Mouse (Mus musculus) olfactory bulb, adult 2 months (tissue): Measurements from ENCODE around the gene Rxrg. TPM values are rescaled to one million over a fixed set of nuclear protein-coding genes. Genes with fewer than 3 reads are reported as not detected.
A peak's percentile ranks its signal among the peaks of the same experiment; 100 is the strongest.

Source experiments
- H3K27ac ChIP-seq: fragments of 200-500 bp; 2 replicates; pipeline ENCODE4 v1.5.1; 2012; ENCODE audit warnings: low read depth, low read length; ENCODE audit not compliant: insufficient read depth
- H3K4me1 ChIP-seq: fragments of 200-500 bp; 2 replicates; pipeline ENCODE4 v1.6.1; 2012; ENCODE audit warnings: low read length; ENCODE audit not compliant: control insufficient read depth, insufficient read depth
- H3K4me3 ChIP-seq: fragments of 200-500 bp; 2 replicates; pipeline ENCODE4 v1.5.1; 2012; ENCODE audit warnings: mild to moderate bottlenecking, low read depth, low read length, moderate library complexity; ENCODE audit not compliant: insufficient read depth
- CTCF ChIP-seq: fragments of 200-500 bp; IDR thresholded peaks from 2 replicates; pipeline ENCODE4 v1.5.1; 2012; ENCODE audit warnings: low read depth, mild to moderate bottlenecking, low read length, moderate library complexity; ENCODE audit not compliant: insufficient read depth
- POLR2A ChIP-seq: fragments of 200-500 bp; IDR thresholded peaks from 2 replicates; pipeline ENCODE4 v1.6.1; 2012; ENCODE audit warnings: mild to moderate bottlenecking, low read depth, low read length, moderate library complexity; ENCODE audit not compliant: insufficient read depth
- WGBS: fragments of 180-500 bp; shearing (Covaris S2); methylation state at CpG from one replicate; pipeline ENCODE4 v1.1.7; 2018; 5-methylcytosine and 5-hydroxymethylcytosine counted together
- polyA plus RNA-seq: library from polyadenylated mRNA; stranded (reverse); fragments of >200 nt; gene quantifications from 2 replicates; pipeline ENCODE4 v1.2.4, GENCODE M21; 2012; ENCODE audit warnings: low replicate concordance; ENCODE audit not compliant: missing spikeins, insufficient read depth, insufficient read length

Gene Rxrg
- polyA plus RNA-seq, 1 experiment: not detected

DNA sequence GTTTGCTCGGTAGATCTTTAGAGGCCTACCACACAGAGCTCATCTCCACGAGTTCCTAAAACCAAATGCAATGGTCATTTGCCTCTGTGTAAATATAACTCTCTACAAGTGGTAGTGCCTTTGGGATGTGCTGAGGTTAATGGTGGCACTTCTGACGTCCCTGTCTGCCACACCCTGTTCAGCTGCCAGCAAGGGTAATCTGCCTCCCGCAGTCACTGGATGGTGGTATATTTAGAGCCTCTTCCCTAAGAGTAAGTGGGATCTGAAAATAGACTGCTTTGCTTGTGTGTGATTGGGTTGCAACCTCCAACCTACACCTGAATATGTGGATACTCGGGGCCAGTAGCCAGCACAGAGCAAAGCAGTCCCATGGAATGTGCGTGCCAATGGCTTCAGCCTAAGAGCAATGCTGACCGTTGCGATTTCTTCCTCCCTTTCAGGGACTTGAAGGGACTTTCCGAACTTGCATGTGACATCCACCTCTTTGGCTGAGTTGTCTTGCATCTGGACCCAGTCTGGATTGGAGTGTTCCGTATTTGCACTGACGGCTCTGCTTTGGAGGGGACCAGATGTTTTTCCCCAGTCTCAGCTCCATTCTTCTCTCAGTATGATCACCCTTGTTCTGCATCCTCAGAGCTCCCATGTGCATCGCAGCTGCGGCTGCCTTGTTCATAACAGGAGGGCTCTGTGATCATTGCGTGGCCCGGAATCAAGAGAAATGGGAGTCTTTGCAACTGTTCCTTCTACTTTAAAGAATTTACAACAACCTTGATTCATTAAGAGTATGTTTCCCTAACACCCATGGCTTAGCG is 9.2 kb upstream of the Rxrg start:
- Histone ChIP-seq H3K4me1 (peaks cover 10% of the 10 kb centered on the region), H3K27ac (no peak overlapping the region), H3K4me3 (no peak overlapping the region)
- no peak for TF ChIP-seq CTCF
- TF ChIP-seq POLR2A: no peak
- WGBS: 72% methylated on average over 16 of the region's 16 CpGs

DNA sequence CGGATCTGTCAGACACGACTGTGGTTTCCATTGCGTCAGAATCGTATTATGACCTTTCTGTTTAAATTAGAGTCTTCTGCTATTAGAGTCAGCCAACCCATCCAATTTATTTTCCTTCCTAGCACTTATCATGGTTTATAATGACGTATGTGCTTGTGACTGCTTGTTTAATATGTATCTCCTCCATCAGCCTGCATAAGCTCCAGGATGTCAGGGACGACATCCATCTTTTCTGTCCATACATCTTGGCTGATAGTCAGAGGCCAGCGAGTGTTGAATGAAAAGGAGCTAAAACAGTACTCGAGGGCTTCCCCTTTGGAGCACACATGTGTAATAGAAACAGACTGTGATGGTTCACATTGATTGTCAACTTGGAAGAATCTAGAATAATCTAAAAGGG is 6.0 kb upstream of the Rxrg start:
- TF ChIP-seq CTCF: no peak
- TF ChIP-seq POLR2A: no peak
- WGBS: 79% methylated on average over 8 of the region's 8 CpGs
- no peak overlapping the region for H3K4me3 ChIP-seq
- peaks cover 9% of the 10 kb centered on the region for H3K4me1 ChIP-seq
- no peak overlapping the region for H3K27ac ChIP-seq

- Histone ChIP-seq H3K27ac (no peak overlapping the region), H3K4me1 (peaks cover 17% of the 10 kb centered on the region), H3K4me3 (peak overlapping the region; percentile 22)
- TF ChIP-seq POLR2A (no peak), CTCF (no peak)
- WGBS: 27% methylated on average over 7 of the region's 7 CpGs
These were observed 1.1 kb downstream of the Rxrg start for GRCm38 (mm10) chr1:167599211-167599735.

- no peak for TF ChIP-seq CTCF
- TF ChIP-seq POLR2A: no peak
- 8% methylated on average over 9 of the region's 9 CpGs for WGBS
- Histone ChIP-seq H3K4me3 (peak overlapping the region; percentile 23; the same call in 1 of the 2 replicates), H3K27ac (no peak overlapping the region), H3K4me1 (peaks cover 7% of the 10 kb centered on the region)
These were observed 10.1 kb downstream of the Rxrg start for GRCm38 (mm10) chr1:167608201-167608741.

GRCm38 (mm10) chr1:167617131-167617530 is 18.9 kb downstream of the Rxrg start:
- H3K27ac ChIP-seq: no peak overlapping the region
- TF ChIP-seq POLR2A (no peak), CTCF (no peak)
- WGBS: 85% methylated on average over 14 of the region's 14 CpGs
- peaks cover 12% of the 10 kb centered on the region for H3K4me1 ChIP-seq
- no peak overlapping the region for H3K4me3 ChIP-seq

DNA sequence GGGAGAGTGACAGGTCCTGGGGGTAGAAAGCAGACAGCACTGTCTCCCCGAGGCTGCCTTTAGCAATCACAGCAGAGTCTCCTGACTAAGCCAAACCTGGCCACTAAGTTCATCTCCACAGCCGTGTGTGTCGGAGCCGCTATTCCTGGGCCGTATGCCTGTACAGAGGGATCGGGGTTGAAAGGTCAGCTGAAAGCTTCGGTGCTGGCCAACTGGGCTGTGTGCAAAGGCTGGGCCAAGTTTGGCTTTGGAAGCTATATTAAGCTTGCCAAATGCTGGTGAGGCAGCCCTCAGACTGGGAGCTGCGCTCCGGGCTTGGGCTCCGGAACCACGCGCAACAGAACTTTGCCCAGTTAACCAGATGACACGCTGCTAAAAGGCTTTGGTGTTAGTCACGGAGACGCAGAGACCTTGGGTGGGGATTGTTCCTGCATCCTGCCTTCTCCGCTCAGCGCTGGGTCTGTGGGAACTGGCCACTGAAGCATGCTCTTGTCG is 19.9 kb downstream of the Rxrg start:
- Histone ChIP-seq H3K4me3 (no peak overlapping the region), H3K4me1 (peaks cover 12% of the 10 kb centered on the region), H3K27ac (no peak overlapping the region)
- WGBS: 73% methylated on average over 18 of the region's 18 CpGs
- TF ChIP-seq POLR2A (no peak), CTCF (no peak)

- Histone ChIP-seq H3K4me3 (no peak overlapping the region), H3K27ac (no peak overlapping the region), H3K4me1 (peaks cover 12% of the 10 kb centered on the region)
- 68% methylated on average over 15 of the region's 15 CpGs for WGBS
- TF ChIP-seq POLR2A: no peak
- no peak for TF ChIP-seq CTCF
These were observed 22.1 kb downstream of the Rxrg start for GRCm38 (mm10) chr1:167620206-167620795.

DNA sequence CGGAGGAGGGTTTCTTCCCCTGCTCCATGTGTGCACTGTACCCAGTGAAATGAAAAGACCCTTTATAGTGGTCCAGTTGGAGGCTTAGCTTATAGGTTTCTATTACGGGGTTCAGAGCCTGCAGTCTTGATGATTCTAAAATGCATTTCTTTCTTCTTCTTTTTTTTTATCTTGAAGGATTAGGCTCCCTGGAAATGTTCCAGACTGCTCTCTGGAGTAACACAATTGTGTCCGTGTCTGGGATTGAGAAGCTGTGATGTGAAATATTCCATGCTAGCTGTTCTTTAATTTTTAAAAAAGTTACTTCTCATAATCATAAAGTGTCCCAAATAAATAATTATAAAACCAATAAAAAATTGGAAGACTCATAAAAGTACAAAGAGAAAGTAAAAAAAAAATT is 26.9 kb downstream of the Rxrg start:
- H3K4me1 ChIP-seq: peaks cover 6% of the 10 kb centered on the region
- no peak overlapping the region for H3K27ac ChIP-seq
- no peak overlapping the region for H3K4me3 ChIP-seq
- 74% methylated on average over 3 of the region's 3 CpGs for WGBS
- TF ChIP-seq CTCF: no peak
- no peak for TF ChIP-seq POLR2A

DNA sequence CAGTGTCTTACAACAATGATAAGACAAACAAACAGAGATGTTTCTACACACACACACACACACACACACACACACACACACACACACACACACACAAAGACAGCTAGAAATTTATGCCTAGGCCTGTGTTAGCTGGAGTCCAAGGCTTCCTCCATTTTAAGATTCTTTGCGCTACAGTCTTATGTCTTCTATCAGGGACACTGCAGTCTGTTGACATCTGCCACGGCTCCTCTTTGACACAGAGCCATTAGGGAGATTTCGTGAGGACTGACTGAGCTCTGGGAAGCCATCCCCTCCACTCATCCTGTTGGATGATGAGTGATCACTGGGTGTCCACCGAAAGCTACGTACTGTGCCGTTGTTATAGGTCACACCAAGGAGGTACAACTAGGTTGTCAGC is 33.6 kb downstream of the Rxrg start:
- peaks cover 3% of the 10 kb centered on the region; the same call in 1 of the 2 replicates for H3K4me1 ChIP-seq
- no peak overlapping the region for H3K27ac ChIP-seq
- no peak overlapping the region for H3K4me3 ChIP-seq
- TF ChIP-seq CTCF (no peak), POLR2A (no peak)
- 93% methylated on average over 6 of the region's 6 CpGs for WGBS
